Mouse (Mus musculus) spleen, postnatal 0 days (tissue): ENCODE measurements around the gene Arpc4. TPM values are rescaled to one million over a fixed set of nuclear protein-coding genes. Genes with fewer than 3 reads are reported as not detected.

Experiments used
- polyA plus RNA-seq: library from polyadenylated mRNA; unstranded; fragments of >200 nt; fragmentation: Nextera tagmentation; extraction: Ambion mirVana; gene quantifications from 2 replicates; pipeline ENCODE4 v1.2.1, GENCODE M21; 2015

The Arpc4 gene
- polyA plus RNA-seq, result 304 and 358 TPM in 2 replicates

DNA sequence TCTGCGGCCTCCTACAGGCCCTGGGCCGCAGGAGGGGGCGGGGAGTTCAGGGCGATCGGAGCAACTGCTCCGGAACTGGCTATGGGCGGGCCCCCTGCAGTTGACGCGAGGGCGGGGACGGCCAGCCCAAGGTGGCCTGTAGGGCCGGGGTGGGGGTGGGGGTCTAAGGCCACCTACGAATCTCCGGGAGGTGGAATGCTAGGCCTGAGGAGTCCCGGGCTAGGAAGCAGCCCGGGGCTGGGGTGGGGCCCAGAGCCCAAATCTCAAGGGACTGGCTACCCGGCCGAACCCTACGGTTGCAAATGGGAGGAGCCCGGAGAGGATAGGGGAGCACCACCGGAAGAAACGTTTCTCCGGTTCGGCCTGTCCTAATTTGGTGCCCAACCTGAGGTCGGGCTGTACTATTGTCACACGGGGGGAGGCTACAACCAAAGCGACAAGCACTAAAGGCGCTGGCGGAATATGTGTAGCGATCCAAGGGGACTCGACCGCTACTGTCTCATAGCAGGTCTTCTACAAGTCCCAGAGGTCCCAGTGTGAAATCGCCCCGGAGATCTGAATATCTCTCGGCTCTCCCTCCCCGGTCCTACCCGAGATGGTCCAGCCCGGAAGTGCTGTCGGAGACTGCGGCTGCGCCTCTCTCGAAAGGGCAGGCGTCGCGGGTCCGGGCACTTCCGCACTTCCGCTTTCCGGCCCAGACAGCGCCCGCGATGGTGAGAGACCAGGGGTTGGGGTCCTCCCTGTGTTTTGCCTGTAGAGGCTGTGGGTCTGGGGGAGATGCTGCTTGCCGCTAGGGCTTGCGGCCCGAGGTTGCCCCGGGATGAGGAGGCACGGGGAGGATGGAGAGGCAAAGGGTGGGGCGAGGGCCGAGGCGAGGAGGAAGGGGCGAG, at the start of gene Arpc4, which contains the start of gene Tada3:
Gene Arpc4 (plus strand): TSS at position 620 of the 890 bp plus-strand sequence.
Gene Tada3 (minus strand): TSS at position 388 of the 890 bp plus-strand sequence.

GRCm38 (mm10) chr6:113343177-113344092, 34.5 kb upstream of the Arpc4 start, which contains the start of gene Camk1:
Gene Camk1 (minus strand): TSS chr6:113343984.

GRCm38 (mm10) chr6:113388960-113389359, 11.0 kb downstream of the Arpc4 start, which contains the start of gene Ttll3:
Gene Ttll3 (plus strand): TSS chr6:113389260.

GRCm38 (mm10) chr6:113419199-113419587, 41.3 kb downstream of the Arpc4 start, which contains the start of gene Rpusd3:
Gene Rpusd3 (minus strand): TSS chr6:113419340.

GRCm38 (mm10) chr6:113435664-113436205, 57.8 kb downstream of the Arpc4 start, which contains the start of gene Cidec:
Gene Cidec (minus strand): TSS chr6:113435760.

Other genes with a start within 250 kb of the Arpc4 start
- 0.25 and 0.49 TPM in 2 replicates for gene Lhfpl4, start 182.7 kb upstream of the Arpc4 start, polyA plus RNA-seq
- gene Mtmr14, start 140.3 kb upstream of the Arpc4 start, polyA plus RNA-seq, result 15.5 and 19.6 TPM in 2 replicates
- 0.06 TPM in 1 of 2 replicates, not detected in the other for gene Cpne9, start 95.8 kb upstream of the Arpc4 start, polyA plus RNA-seq
- gene Brpf1, start 71.0 kb upstream of the Arpc4 start, polyA plus RNA-seq, result 9.4 and 10.9 TPM in 2 replicates
- gene Ogg1, start 51.1 kb upstream of the Arpc4 start, polyA plus RNA-seq, result 8.0 and 9.3 TPM in 2 replicates
- gene Camk1, start 34.1 kb upstream of the Arpc4 start, polyA plus RNA-seq, result 32.5 and 44.0 TPM in 2 replicates
- 22.3 and 24.9 TPM in 2 replicates for gene Tada3, start 232 bp upstream of the Arpc4 start, polyA plus RNA-seq
- gene Ttll3, start 11.1 kb downstream of the Arpc4 start, polyA plus RNA-seq, result 2.3 and 3.7 TPM in 2 replicates
- 11.3 and 11.5 TPM in 2 replicates for gene Rpusd3, start 41.2 kb downstream of the Arpc4 start, polyA plus RNA-seq
- gene Cidec, start 57.6 kb downstream of the Arpc4 start, polyA plus RNA-seq, result not detected in 2 replicates
- 38.3 and 39.6 TPM in 2 replicates for gene Jagn1, start 64.5 kb downstream of the Arpc4 start, polyA plus RNA-seq
- gene Il17re, start 80.4 kb downstream of the Arpc4 start, polyA plus RNA-seq, result 1.2 and 1.5 TPM in 2 replicates
- gene Il17rc, start 93.3 kb downstream of the Arpc4 start, polyA plus RNA-seq, result 4.9 and 6.2 TPM in 2 replicates
- 4.4 and 7.4 TPM in 2 replicates for gene Creld1, start 105.2 kb downstream of the Arpc4 start, polyA plus RNA-seq
- gene Prrt3, start 123.8 kb downstream of the Arpc4 start, polyA plus RNA-seq, result 0.05 and 0.11 TPM in 2 replicates
- gene Emc3, start 153.5 kb downstream of the Arpc4 start, polyA plus RNA-seq, result 53.2 and 56.0 TPM in 2 replicates
- gene Fancd2, start 153.6 kb downstream of the Arpc4 start, polyA plus RNA-seq, result 11.9 and 15.6 TPM in 2 replicates
- gene Fancd2os, start 222.6 kb downstream of the Arpc4 start, polyA plus RNA-seq, result 0.37 TPM in 1 of 2 replicates, not detected in the other
- 138 and 155 TPM in 2 replicates for gene Brk1, start 226.7 kb downstream of the Arpc4 start, polyA plus RNA-seq
- 16.0 and 19.0 TPM in 2 replicates for gene Vhl, start 245.8 kb downstream of the Arpc4 start, polyA plus RNA-seq